Mouse (Mus musculus) olfactory bulb, adult 2 months (tissue): ENCODE measurements around the gene Adk. TPM values are rescaled to one million over a fixed set of nuclear protein-coding genes. Genes with fewer than 3 reads are reported as not detected.

Experiments
- H3K27ac ChIP-seq: fragments of 200-500 bp; 2 replicates; pipeline ENCODE4 v1.5.1; 2012; ENCODE audit warnings: low read depth, low read length; ENCODE audit not compliant: insufficient read depth
- H3K4me1 ChIP-seq: fragments of 200-500 bp; 2 replicates; pipeline ENCODE4 v1.6.1; 2012; ENCODE audit warnings: low read length; ENCODE audit not compliant: control insufficient read depth, insufficient read depth
- H3K4me3 ChIP-seq: fragments of 200-500 bp; 2 replicates; pipeline ENCODE4 v1.5.1; 2012; ENCODE audit warnings: mild to moderate bottlenecking, low read depth, low read length, moderate library complexity; ENCODE audit not compliant: insufficient read depth
- CTCF ChIP-seq: fragments of 200-500 bp; IDR thresholded peaks from 2 replicates; pipeline ENCODE4 v1.5.1; 2012; ENCODE audit warnings: low read depth, mild to moderate bottlenecking, low read length, moderate library complexity; ENCODE audit not compliant: insufficient read depth
- POLR2A ChIP-seq: fragments of 200-500 bp; IDR thresholded peaks from 2 replicates; pipeline ENCODE4 v1.6.1; 2012; ENCODE audit warnings: mild to moderate bottlenecking, low read depth, low read length, moderate library complexity; ENCODE audit not compliant: insufficient read depth
- WGBS: fragments of 180-500 bp; shearing (Covaris S2); methylation state at CpG from one replicate; pipeline ENCODE4 v1.1.7; 2018; 5-methylcytosine and 5-hydroxymethylcytosine counted together
- polyA plus RNA-seq: library from polyadenylated mRNA; stranded (reverse); fragments of >200 nt; gene quantifications from 2 replicates; pipeline ENCODE4 v1.2.4, GENCODE M21; 2012; ENCODE audit warnings: low replicate concordance; ENCODE audit not compliant: missing spikeins, insufficient read depth, insufficient read length

The Adk gene
- polyA plus RNA-seq, 1 experiment = not detected

- TF ChIP-seq CTCF = no peak
- no peak for TF ChIP-seq POLR2A
- Histone ChIP-seq H3K27ac (no peak overlapping the region), H3K4me1 (no peaks in the 10 kb centered on the region), H3K4me3 (no peak overlapping the region)
- WGBS = 90% methylated on average over 1 of the region's 1 CpGs
Measured at GRCm38 (mm10) chr14:21341195-21341594, 288.8 kb downstream of the Adk start.

GRCm38 (mm10) chr14:21342984-21343383 lies 290.6 kb downstream of the Adk start:
- TF ChIP-seq CTCF = no peak
- no peak for TF ChIP-seq POLR2A
- WGBS = 41% methylated on average over 3 of the region's 3 CpGs
- H3K27ac ChIP-seq = no peak overlapping the region

GRCm38 (mm10) chr14:21344896-21345295 lies 292.5 kb downstream of the Adk start:
- WGBS = 80% methylated on average over 6 of the region's 6 CpGs
- Histone ChIP-seq H3K27ac (no peak overlapping the region), H3K4me1 (no peaks in the 10 kb centered on the region), H3K4me3 (no peak overlapping the region)
- no peak for TF ChIP-seq CTCF
- TF ChIP-seq POLR2A = no peak

More at GRCm38 (mm10) chr14:21342984-21343383, 290.6 kb downstream of the Adk start:
- no peak overlapping the region for H3K4me3 ChIP-seq
- no peaks in the 10 kb centered on the region for H3K4me1 ChIP-seq

- WGBS = 87% methylated on average over 6 of the region's 6 CpGs
- TF ChIP-seq POLR2A = no peak
- TF ChIP-seq CTCF = no peak
- H3K4me1 ChIP-seq = no peaks in the 10 kb centered on the region
- H3K27ac ChIP-seq = no peak overlapping the region
- no peak overlapping the region for H3K4me3 ChIP-seq
Measured at GRCm38 (mm10) chr14:21348611-21349260, 296.4 kb downstream of the Adk start.

- TF ChIP-seq POLR2A = no peak
- no peak for TF ChIP-seq CTCF
- Histone ChIP-seq H3K27ac (no peak overlapping the region), H3K4me1 (no peaks in the 10 kb centered on the region), H3K4me3 (no peak overlapping the region)
- 46% methylated on average over 2 of the region's 2 CpGs for WGBS
Measured at GRCm38 (mm10) chr14:21351646-21352045, 299.3 kb downstream of the Adk start.

GRCm38 (mm10) chr14:21356286-21356685 lies 303.9 kb downstream of the Adk start:
- H3K4me3 ChIP-seq = no peak overlapping the region
- 78% methylated on average over 1 of the region's 1 CpGs for WGBS
- TF ChIP-seq CTCF (no peak), POLR2A (no peak)
- H3K4me1 ChIP-seq = no peaks in the 10 kb centered on the region
- no peak overlapping the region for H3K27ac ChIP-seq

- Histone ChIP-seq H3K4me3 (no peak overlapping the region), H3K27ac (no peak overlapping the region), H3K4me1 (no peaks in the 10 kb centered on the region)
- WGBS = 68% methylated on average over 10 of the region's 10 CpGs
- TF ChIP-seq CTCF (no peak), POLR2A (no peak)
Measured at GRCm38 (mm10) chr14:21359207-21359895, 307.0 kb downstream of the Adk start.

GRCm38 (mm10) chr14:21359896-21360525 lies 307.6 kb downstream of the Adk start:
- WGBS = 84% methylated on average over 8 of the region's 12 CpGs
- no peak for TF ChIP-seq CTCF
- TF ChIP-seq POLR2A = no peak
- H3K4me1 ChIP-seq = no peaks in the 10 kb centered on the region
- H3K27ac ChIP-seq = no peak overlapping the region
- no peak overlapping the region for H3K4me3 ChIP-seq

- 66% methylated on average over 2 of the region's 2 CpGs for WGBS
- TF ChIP-seq POLR2A = no peak
- no peak for TF ChIP-seq CTCF
- H3K4me3 ChIP-seq = no peak overlapping the region
- 0 out of 2 replicates have a peak, but pooled peaks cover 2% of the 10 kb centered on the region for H3K4me1 ChIP-seq
- no peak overlapping the region for H3K27ac ChIP-seq
Measured at GRCm38 (mm10) chr14:21367095-21367494, 314.7 kb downstream of the Adk start.
